Comparison of ENCODE assay signal across 14 mouse cellular contexts in the genomic region with DNA sequence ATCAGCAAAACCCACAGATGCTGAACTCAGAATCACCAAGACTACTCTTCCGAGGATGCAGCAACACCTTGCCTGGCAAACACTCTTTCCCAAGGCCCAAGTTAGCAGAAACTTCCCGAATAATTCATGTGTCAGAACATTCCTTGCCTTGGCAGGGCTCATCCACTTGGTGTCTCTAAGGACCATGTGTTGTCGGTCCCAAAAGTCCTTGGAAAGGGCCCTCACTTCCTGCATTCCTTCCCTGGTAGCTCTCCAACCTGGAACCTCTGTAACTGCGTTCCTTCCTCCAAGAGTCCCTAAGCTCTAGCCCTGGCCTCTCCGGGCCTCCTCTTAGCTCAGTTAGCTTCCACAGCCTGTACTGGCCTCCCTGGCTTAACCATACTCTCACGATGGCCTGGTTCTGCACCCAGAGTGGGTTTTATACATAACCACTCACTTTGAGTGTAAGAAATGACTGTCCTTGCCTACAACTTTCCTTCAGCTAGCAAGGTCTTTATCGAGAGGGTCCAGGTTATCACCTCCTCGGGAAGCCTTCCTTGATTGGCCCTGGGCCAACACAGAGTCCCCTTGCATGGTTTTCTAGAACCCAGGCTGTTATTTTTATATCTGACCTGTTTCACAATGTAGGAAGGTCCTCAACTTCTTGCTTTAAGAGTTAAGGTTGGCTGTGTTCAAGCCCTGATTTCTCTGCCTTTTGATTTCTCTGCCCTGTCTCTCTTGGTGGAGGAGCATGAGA. TPM values are rescaled to one million over a fixed set of nuclear protein-coding genes. Genes with fewer than 3 reads are reported as not detected.
A peak's percentile ranks its signal among the peaks of the same experiment; 100 is the strongest.
DNase-seq lines count a peak whose midpoint lies in the region; ATAC-seq and TF ChIP-seq lines count a peak whose summit lies in the region.
"Had no signal": no experiment of that assay in that cellular context is flagged by ENCODE, and none has a peak within 500 bp of the region (broad histone marks: within the 10 kb centered on the region; RNA-seq: fewer than 3 reads in every experiment).

No protein-coding gene starts in this region.

- H3K27me3 ChIP-seq in lung, postnatal 0 days (replicated peaks; ENCODE audit: insufficient read depth, low read length) = no peaks in the 10 kb centered on the region
- H3K27me3 ChIP-seq in heart, embryonic 15.5 days = no peaks in the 10 kb centered on the region
- no peaks in the 10 kb centered on the region for H3K27me3 ChIP-seq in myocyte (ENCODE audit: control insufficient read depth, insufficient read depth, insufficient read length)
- H3K27me3 ChIP-seq: liver, embryonic 15.5 days had no signal

- H3K36me3 ChIP-seq in lung, postnatal 0 days (ENCODE audit: insufficient read depth, low read length) = no peaks in the 10 kb centered on the region
- H3K36me3 ChIP-seq in heart, embryonic 15.5 days = no peaks in the 10 kb centered on the region
- peaks cover 3% of the 10 kb centered on the region for H3K36me3 ChIP-seq in myocyte (ENCODE audit: control insufficient read depth, insufficient read depth)
- H3K36me3 ChIP-seq: liver, embryonic 15.5 days; midbrain, embryonic 13.5 days had no signal

- no peak for TF ChIP-seq POLR2A in myocyte (IDR thresholded peaks at IDR 0.05; ENCODE audit: insufficient read length, low read depth)

- H3K27ac ChIP-seq in lung, postnatal 0 days (ENCODE audit: low read length) = peak overlapping the region; percentile 11; the same call in 1 of the 2 replicates
- H3K27ac ChIP-seq in heart, embryonic 15.5 days = peak overlapping the region; percentile 88
- H3K27ac ChIP-seq: left cerebral cortex, adult 2 months; liver, embryonic 15.5 days; midbrain, embryonic 13.5 days had no signal

- H3ac ChIP-seq in myocyte (ENCODE audit: control insufficient read depth, insufficient read length) = no peak overlapping the region

- H3K9ac ChIP-seq in lung, postnatal 0 days (replicated peaks; ENCODE audit: low read depth) = no peak overlapping the region
- H3K9ac ChIP-seq in heart, embryonic 15.5 days = 0 out of 2 replicates have a peak overlapping the region, but pooled peaks have one; percentile 10
- H3K9ac ChIP-seq: liver, embryonic 15.5 days; midbrain, embryonic 13.5 days had no signal

- H3K79me2 ChIP-seq in myocyte (ENCODE audit: control insufficient read depth, insufficient read depth) = no peaks in the 10 kb centered on the region

- TF ChIP-seq CTCF in lung, postnatal 0 days (IDR thresholded peaks at IDR 0.05) = peak; percentile 29; the same call in 1 of the 2 replicates

- intact Hi-C loops in heart, postnatal 36 days (cut with DNase I) = loop anchor here (5.0 kb wide), 2 partner anchors 34 to 379 kb away; no protein-coding TSS in a partner anchor

- H3K9me3 ChIP-seq in lung, postnatal 0 days (ENCODE audit: low read length) = no peaks in the 10 kb centered on the region
- no peaks in the 10 kb centered on the region for H3K9me3 ChIP-seq in heart, embryonic 15.5 days (replicated peaks)
- H3K9me3 ChIP-seq: liver, embryonic 15.5 days; midbrain, embryonic 13.5 days had no signal

- H3K4me1 ChIP-seq in lung, postnatal 0 days (ENCODE audit: insufficient read depth, low read depth, low read length) = no peaks in the 10 kb centered on the region
- peaks cover 79% of the 10 kb centered on the region for H3K4me1 ChIP-seq in heart, embryonic 15.5 days (replicated peaks)

- peak; percentile 43 to 51 for DNase-seq in heart, adult 9 months (ENCODE audit: low spot score in 2 of 2)
- no peak for DNase-seq in heart, postnatal 36 days
- peak; percentile 51 for DNase-seq in lung, postnatal 0 days (ENCODE audit: low spot score)
- DNase-seq in lung, postnatal 14 days = no peak
- no peak for DNase-seq in left cerebral cortex, adult 8-10 months (ENCODE audit: low spot score in 2 of 2)
- DNase-seq: cerebellum, postnatal 25 days; gastrocnemius, postnatal 10 days; kidney, adult 9 months had no signal

- no peak for TF ChIP-seq EP300 in lung, postnatal 0 days (IDR thresholded peaks at IDR 0.05)

- H3K4me2 ChIP-seq in lung, postnatal 0 days (replicated peaks; ENCODE audit: low read depth, low read length) = no peak overlapping the region
- H3K4me2 ChIP-seq in heart, embryonic 15.5 days = peak overlapping the region; percentile 56
- peak overlapping the region; percentile 79 for H3K4me2 ChIP-seq in myocyte (ENCODE audit: low read depth)
- H3K4me2 ChIP-seq: liver, embryonic 15.5 days; midbrain, embryonic 13.5 days had no signal

- WGBS in lung, postnatal 0 days = 31% methylated on average over 8 of the region's 8 CpGs
- 25% methylated on average over 8 of the region's 8 CpGs for WGBS in heart, embryonic 15.5 days

- no peak overlapping the region for H3K4me3 ChIP-seq in lung, postnatal 0 days (ENCODE audit: low read depth, low read length)
- H3K4me3 ChIP-seq in heart, embryonic 15.5 days = peak overlapping the region; percentile 5; the same call in 1 of the 2 replicates
- H3K4me3 ChIP-seq in myocyte = peak overlapping the region; percentile 36
- H3K4me3 ChIP-seq: left cerebral cortex, adult 2 months; liver, embryonic 15.5 days; midbrain, embryonic 13.5 days had no signal

- ATAC-seq in lung, postnatal 0 days = no peak
- ATAC-seq in heart, embryonic 15.5 days (replicated peaks; ENCODE audit: insufficient number of reproducible peaks, insufficient read depth, low FRiP score, low read depth) = no peak
- ATAC-seq: midbrain, embryonic 13.5 days had no signal

TF ChIP-seq in myocyte, 11 proteins besides CTCF, POLR2A, EP300 and RAD21:
- TF ChIP-seq CEBPB (IDR thresholded peaks at IDR 0.05; ENCODE audit: insufficient read depth, poor library complexity, severe bottlenecking) (no peak), MAX (IDR thresholded peaks at IDR 0.05; ENCODE audit: low read depth) (no peak), MYOG (IDR thresholded peaks at IDR 0.05; ENCODE audit: control insufficient read depth in 1 of 3, insufficient read depth in 1 of 3, insufficient read length in 2 of 3, low read depth in 2 of 3) (no peak), POLR2AphosphoS2 (IDR thresholded peaks at IDR 0.05; ENCODE audit: insufficient read length, low read depth) (no peak), E2F4 (IDR thresholded peaks at IDR 0.05; ENCODE audit: insufficient read depth) (no peak), MYOD1 (IDR thresholded peaks at IDR 0.05; ENCODE audit: control insufficient read depth in 1 of 3, insufficient read length in 2 of 3, low read depth in 2 of 3) (no peak)

RNA-seq across cellular contexts. Expression of gene Tnnt1, which starts 4.5 kb away (rescaled TPM):
- total RNA-seq in heart, postnatal 36 days (2021) = 10 to 100 TPM; 20.0 to 21.3 TPM
- polyA plus RNA-seq in lung, postnatal 0 days (2015; fragmentation: Nextera tagmentation; extraction: Ambion mirVana) = 14.0 and 17.8 TPM in 2 replicates
- 255 and 278 TPM in 2 replicates for polyA plus RNA-seq in heart, embryonic 15.5 days (2015; fragmentation: Nextera tagmentation; extraction: Ambion mirVana)
- 1,403 TPM for polyA plus RNA-seq in myocyte (2012; fragmentation: generic; extraction: Trizol)
- total RNA-seq in left cerebral cortex, adult 8-10 months (2022) = 10 to 100 TPM in 1 of 4 experiments, 1 to 10 TPM in 3; 7.5 to 10.9 (median 8.2) TPM

RNA-seq across cellular contexts. Expression of gene Ppp1r12c, which starts 10.2 kb away (rescaled TPM):
- 10 to 100 TPM; 59.7 to 62.2 TPM for total RNA-seq in heart, postnatal 36 days (2021)
- polyA plus RNA-seq in lung, postnatal 0 days (2015; fragmentation: Nextera tagmentation; extraction: Ambion mirVana) = 52.6 and 55.4 TPM in 2 replicates
- 32.5 and 43.7 TPM in 2 replicates for polyA plus RNA-seq in heart, embryonic 15.5 days (2015; fragmentation: Nextera tagmentation; extraction: Ambion mirVana)
- 39.0 TPM for polyA plus RNA-seq in myocyte (2012; fragmentation: generic; extraction: Trizol)
- 100 to 1,000 TPM; 142 to 158 (median 151) TPM for total RNA-seq in left cerebral cortex, adult 8-10 months (2022)

RNA-seq across cellular contexts. Expression of gene Tnni3, which starts 12.4 kb away (rescaled TPM):
- total RNA-seq in heart, postnatal 36 days (2021) = over 10,000 TPM in 1 of 2 experiments, 1,000 to 10,000 TPM in 1; 9,756 to 10,673 TPM
- polyA plus RNA-seq in lung, postnatal 0 days (2015; fragmentation: Nextera tagmentation; extraction: Ambion mirVana) = 81.3 and 95.6 TPM in 2 replicates
- polyA plus RNA-seq in heart, embryonic 15.5 days (2015; fragmentation: Nextera tagmentation; extraction: Ambion mirVana) = 2,753 and 3,427 TPM in 2 replicates
- polyA plus RNA-seq in myocyte (2012; fragmentation: generic; extraction: Trizol) = 13.3 TPM
- 1 to 10 TPM; 1.9 to 4.5 (median 4.1) TPM for total RNA-seq in left cerebral cortex, adult 8-10 months (2022)

RNA-seq across cellular contexts. Expression of gene Dnaaf3, which starts 20.6 kb away (rescaled TPM):
- total RNA-seq in heart, postnatal 36 days (2021) = 1 to 10 TPM; 2.0 to 3.0 TPM
- polyA plus RNA-seq in lung, postnatal 0 days (2015; fragmentation: Nextera tagmentation; extraction: Ambion mirVana) = 3.3 and 3.4 TPM in 2 replicates
- polyA plus RNA-seq in heart, embryonic 15.5 days (2015; fragmentation: Nextera tagmentation; extraction: Ambion mirVana) = 0.96 and 1.2 TPM in 2 replicates
- polyA plus RNA-seq in myocyte (2012; fragmentation: generic; extraction: Trizol) = 2.2 TPM
- under 1 TPM; 0.22 to 0.79 (median 0.30) TPM for total RNA-seq in left cerebral cortex, adult 8-10 months (2022)

RNA-seq across cellular contexts. Expression of gene Syt5, which starts 35.7 kb away (rescaled TPM):
- total RNA-seq in heart, postnatal 36 days (2021) = under 1 TPM; 0.54 to 0.89 TPM
- polyA plus RNA-seq in lung, postnatal 0 days (2015; fragmentation: Nextera tagmentation; extraction: Ambion mirVana) = 7.1 and 8.1 TPM in 2 replicates
- polyA plus RNA-seq in heart, embryonic 15.5 days (2015; fragmentation: Nextera tagmentation; extraction: Ambion mirVana) = 1.3 and 2.0 TPM in 2 replicates
- 0.22 TPM for polyA plus RNA-seq in myocyte (2012; fragmentation: generic; extraction: Trizol)
- total RNA-seq in left cerebral cortex, adult 8-10 months (2022) = 100 to 1,000 TPM; 251 to 286 (median 266) TPM
- total RNA-seq: hematopoietic stem cell, adult 5-6 weeks had no signal

Comparison
In these comparisons a context has a peak if more than half of its experiments do, and no peak if none do; other contexts are left out.
1. DNase-seq: peak in heart, adult 9 months (2 of 2) and lung, postnatal 0 days (single experiment); none in heart, postnatal 36 days (0 of 2), lung, postnatal 14 days (single experiment) and left cerebral cortex, adult 8-10 months (0 of 2).
2. RNA of gene Tnnt1, which starts 4.5 kb away (polyA plus RNA-seq): 1,403 TPM in myocyte (single experiment) and 255 to 278 TPM in heart, embryonic 15.5 days; 14.0 to 17.8 TPM in lung, postnatal 0 days; every median in the first group is over 10 times any median in the second.
3. RNA of gene Tnni3, which starts 12.4 kb away (polyA plus RNA-seq): 2,753 to 3,427 TPM in heart, embryonic 15.5 days; 81.3 to 95.6 TPM in lung, postnatal 0 days and 13.3 TPM in myocyte (single experiment); every median in the first group is over 10 times any median in the second.